8 mouse cellular contexts compared by ENCODE assay signal in genomic region chr16:84735166-84736105, GRCm38 (mm10). TPM values are rescaled to one million over a fixed set of nuclear protein-coding genes. Genes with fewer than 3 reads are reported as not detected.
DNase-seq lines count a peak whose midpoint lies in the region; ATAC-seq and TF ChIP-seq lines count a peak whose summit lies in the region.

Mrpl39 (minus strand) TSS chr16:84735742.

- peaks cover 27% of the 10 kb centered on the region for H3K4me1 ChIP-seq in E14TG2a.4 (replicated peaks; ENCODE audit: low read depth, low read length)
- peaks cover 9% of the 10 kb centered on the region for H3K4me1 ChIP-seq in forebrain, embryonic 12.5 days
- H3K4me1 ChIP-seq in liver, postnatal 0 days (ENCODE audit: insufficient read depth) = peaks cover 6% of the 10 kb centered on the region
- H3K4me1 ChIP-seq in neural tube, embryonic 14.5 days (ENCODE audit: control insufficient read depth, insufficient read depth, low read length) = peaks cover 9% of the 10 kb centered on the region

- peaks cover 30% of the 10 kb centered on the region for H3K36me3 ChIP-seq in E14TG2a.4 (ENCODE audit: insufficient read depth, low read length)
- H3K36me3 ChIP-seq in forebrain, embryonic 12.5 days (replicated peaks) = peaks cover 14% of the 10 kb centered on the region
- peaks cover 8% of the 10 kb centered on the region; the same call in 1 of the 2 replicates for H3K36me3 ChIP-seq in liver, postnatal 0 days (replicated peaks; ENCODE audit: insufficient read depth, low read length)
- peaks cover 9% of the 10 kb centered on the region; the same call in 1 of the 2 replicates for H3K36me3 ChIP-seq in neural tube, embryonic 14.5 days (ENCODE audit: control insufficient read depth, insufficient read depth, low read length)

- H3K4me3 ChIP-seq in E14TG2a.4 (replicated peaks; ENCODE audit: low read length) = peak within 1 kb of the TSS; percentile 94
- peak within 1 kb of the TSS; percentile 75 for H3K4me3 ChIP-seq in forebrain, embryonic 12.5 days (replicated peaks)
- peak within 1 kb of the TSS; percentile 95 for H3K4me3 ChIP-seq in liver, postnatal 0 days (ENCODE audit: low read depth, low read length)
- peak within 1 kb of the TSS; percentile 81 for H3K4me3 ChIP-seq in neural tube, embryonic 14.5 days (ENCODE audit: low read depth, low read length)

- 2% methylated on average over 66 of the region's 66 CpGs for WGBS in forebrain, embryonic 12.5 days
- WGBS in large intestine, adult 2 months = under 1% methylated on average over 66 of the region's 66 CpGs
- 2% methylated on average over 66 of the region's 66 CpGs for WGBS in liver, postnatal 0 days (ENCODE audit: insufficient replicate concordance)
- 1% methylated on average over 66 of the region's 66 CpGs for WGBS in neural tube, embryonic 14.5 days

- no peaks in the 10 kb centered on the region for H3K9me3 ChIP-seq in E14TG2a.4 (ENCODE audit: low read length)
- H3K9me3 ChIP-seq in forebrain, embryonic 12.5 days = no peaks in the 10 kb centered on the region
- H3K9me3 ChIP-seq in liver, postnatal 0 days (ENCODE audit: low read length) = no peaks in the 10 kb centered on the region
- no peaks in the 10 kb centered on the region for H3K9me3 ChIP-seq in neural tube, embryonic 14.5 days (ENCODE audit: control insufficient read depth, low read length)

- H3K27ac ChIP-seq in forebrain, embryonic 12.5 days = peak within 1 kb of the TSS; percentile 69; the same call in 1 of the 2 replicates
- peak within 1 kb of the TSS; percentile 75 for H3K27ac ChIP-seq in liver, postnatal 0 days (ENCODE audit: low read depth)
- peak within 1 kb of the TSS; percentile 64 for H3K27ac ChIP-seq in neural tube, embryonic 14.5 days (ENCODE audit: low read depth, low read length)

- no peaks in the 10 kb centered on the region for H3K27me3 ChIP-seq in E14TG2a.4 (ENCODE audit: insufficient read depth, low read length)
- H3K27me3 ChIP-seq in forebrain, embryonic 12.5 days = 0 out of 2 replicates have a peak, but pooled peaks cover 3% of the 10 kb centered on the region
- no peaks in the 10 kb centered on the region for H3K27me3 ChIP-seq in liver, postnatal 0 days (ENCODE audit: insufficient read depth, low read length)
- no peaks in the 10 kb centered on the region for H3K27me3 ChIP-seq in neural tube, embryonic 14.5 days (ENCODE audit: control insufficient read depth, insufficient read depth, low read length)

- H3K4me2 ChIP-seq in forebrain, embryonic 12.5 days = peak within 1 kb of the TSS; percentile 64
- peak within 1 kb of the TSS; percentile 91 for H3K4me2 ChIP-seq in liver, postnatal 0 days (ENCODE audit: low read depth, low read length)
- H3K4me2 ChIP-seq in neural tube, embryonic 14.5 days (ENCODE audit: low read depth, low read length) = peak within 1 kb of the TSS; percentile 80

- intact Hi-C loops in heart, postnatal 10 days (cut with DNase I) = loop anchor here (1.0 kb wide), 4 partner anchors 37 to 142 kb away; partner anchors contain the start of gene Atp5j

- peak; percentile 54; the same call in 1 of the 2 replicates for TF ChIP-seq EP300 in liver, postnatal 0 days (IDR thresholded peaks at IDR 0.05; ENCODE audit: low read depth)

- ATAC-seq in forebrain, embryonic 12.5 days (ENCODE audit: low FRiP score) = peak; percentile 99
- peak; percentile 99 for ATAC-seq in liver, postnatal 0 days
- ATAC-seq in neural tube, embryonic 14.5 days (ENCODE audit: low read depth) = peak; percentile 99

- peak within 1 kb of the TSS; percentile 73 for H3K9ac ChIP-seq in forebrain, embryonic 12.5 days
- H3K9ac ChIP-seq in liver, postnatal 0 days (replicated peaks) = peak within 1 kb of the TSS; percentile 79
- H3K9ac ChIP-seq in neural tube, embryonic 14.5 days (replicated peaks; ENCODE audit: low read depth, low read length) = peak within 1 kb of the TSS; percentile 80

- peak; percentile 94 for DNase-seq in c-Kit-positive CD71-positive TER-119-positive erythroid progenitor cells, embryonic 14.5 days (ENCODE audit: low spot score)
- peak; percentile 98 to 99 for DNase-seq in heart, postnatal 10 days
- peak; percentile 93 for DNase-seq in large intestine, adult 2 months (ENCODE audit: low read depth, low spot score)
- peak; percentile 98 for DNase-seq in liver, postnatal 0 days
- peak; percentile 97 for DNase-seq in testis, postnatal 10 days (ENCODE audit: low spot score)

- no peak for TF ChIP-seq CTCF in E14TG2a.4 (conservative IDR thresholded peaks at IDR 0.05; ENCODE audit: low read length)
- peak; percentile 93 for TF ChIP-seq CTCF in liver, postnatal 0 days (IDR thresholded peaks at IDR 0.05; ENCODE audit: low read depth)

RNA-seq across cellular contexts. Expression of gene Mrpl39, which starts in this region (rescaled TPM):
- 49.3 and 53.3 TPM in 2 replicates for polyA plus RNA-seq in forebrain, embryonic 12.5 days (2016; fragmentation: Nextera tagmentation; extraction: Ambion mirVana)
- 10 to 100 TPM; 35.5 to 37.9 TPM for total RNA-seq in heart, postnatal 10 days (2021)
- polyA plus RNA-seq in large intestine, adult 2 months (2012; rRNA removed) = 8.4 and 10.4 TPM in 2 replicates
- 17.6 and 18.3 TPM in 2 replicates for polyA plus RNA-seq in liver, postnatal 0 days (2015; fragmentation: Nextera tagmentation; extraction: Ambion mirVana)
- polyA plus RNA-seq in neural tube, embryonic 14.5 days (2014; fragmentation: Nextera tagmentation; extraction: Ambion mirVana) = 39.0 and 40.2 TPM in 2 replicates

Comparison
In these comparisons a context has a peak if more than half of its experiments do, and no peak if none do; other contexts are left out.
1. Peak in every context shown above with its lines: DNase-seq, ATAC-seq, H3K4me3 ChIP-seq and H3K27ac ChIP-seq.